15 mouse cellular contexts compared by ENCODE assay signal in the genomic region with DNA sequence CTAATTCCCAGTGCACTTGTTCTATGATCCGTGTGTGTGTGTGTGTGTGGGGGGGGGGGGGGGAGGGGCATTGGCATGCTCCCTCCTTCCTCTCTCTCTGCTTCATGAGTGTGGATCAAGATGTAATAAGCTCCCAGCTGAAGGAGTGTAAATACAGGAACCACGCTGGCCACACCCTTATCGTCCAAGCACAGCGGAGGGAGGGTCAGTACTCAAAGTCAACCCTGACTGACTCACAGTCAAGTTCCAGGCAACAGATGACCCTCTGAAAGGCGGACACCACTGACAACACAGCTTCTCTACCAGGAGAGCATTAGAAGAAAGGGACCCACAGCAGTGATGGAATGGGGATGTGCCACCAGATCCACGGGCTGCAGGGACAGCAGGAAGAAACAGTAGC. TPM values are rescaled to one million over a fixed set of nuclear protein-coding genes. Genes with fewer than 3 reads are reported as not detected.
A peak's percentile ranks its signal among the peaks of the same experiment; 100 is the strongest.
DNase-seq lines count a peak whose midpoint lies in the region; ATAC-seq and TF ChIP-seq lines count a peak whose summit lies in the region.
"Had no signal": no experiment of that assay in that cellular context is flagged by ENCODE, and none has a peak within 500 bp of the region (broad histone marks: within the 10 kb centered on the region; RNA-seq: fewer than 3 reads in every experiment).

No protein-coding gene starts in this region.

- DNase-seq in heart, postnatal 0 days (ENCODE audit: low spot score): no peak
- no peak for DNase-seq in heart, adult 8-10 months (ENCODE audit: low spot score)
- peak; percentile 86 for DNase-seq in liver
- peak; percentile 32 to 60 for DNase-seq in lung, postnatal 4 days
- peak; percentile 72 for DNase-seq in stomach, postnatal 0 days (ENCODE audit: low spot score)
- DNase-seq in thymus, postnatal 0 days (ENCODE audit: low spot score): no peak
- DNase-seq in cerebellum, adult 9-11 months: no peak
- no peak for DNase-seq in heart, postnatal 10 days
- DNase-seq: gastrocnemius, postnatal 14 days; kidney, postnatal 10 days; thymus, postnatal 25 days had no signal

- intact Hi-C loops in heart, postnatal 10 days (cut with DNase I): no loop called here

- H3K4me2 ChIP-seq in heart, postnatal 0 days (ENCODE audit: low read depth, low read length): no peak overlapping the region
- H3K4me2 ChIP-seq in stomach, postnatal 0 days (replicated peaks; ENCODE audit: low read depth): no peak overlapping the region
- H3K4me2 ChIP-seq: hindbrain, embryonic 13.5 days; neural tube, embryonic 13.5 days had no signal

- no peak for TF ChIP-seq EP300 in heart, postnatal 0 days (IDR thresholded peaks at IDR 0.05; ENCODE audit: low read depth)
- no peak for TF ChIP-seq EP300 in stomach, postnatal 0 days (optimal IDR thresholded peaks at IDR 0.05)

- H3K27ac ChIP-seq in heart, postnatal 0 days (ENCODE audit: low read depth): no peak overlapping the region
- 0 out of 2 replicates have a peak overlapping the region, but pooled peaks have one; percentile 71 for H3K27ac ChIP-seq in stomach, postnatal 0 days (replicated peaks)
- H3K27ac ChIP-seq: hindbrain, embryonic 13.5 days; midbrain, embryonic 10.5 days; neural tube, embryonic 13.5 days had no signal

- no peak overlapping the region for H3K4me3 ChIP-seq in heart, postnatal 0 days (ENCODE audit: low read depth, low read length)
- H3K4me3 ChIP-seq in stomach, postnatal 0 days (ENCODE audit: low read depth, low read length): no peak overlapping the region
- H3K4me3 ChIP-seq: hindbrain, embryonic 13.5 days; midbrain, embryonic 10.5 days; neural tube, embryonic 13.5 days had no signal

- ATAC-seq in heart, postnatal 0 days (ENCODE audit: insufficient read depth, low read depth): 0 out of 2 replicates have a peak, but pooled peaks have one; percentile 27
- peak; percentile 86 for ATAC-seq in stomach, postnatal 0 days (ENCODE audit: low FRiP score, low TSS enrichment)

- peaks cover 17% of the 10 kb centered on the region; the same call in 1 of the 2 replicates for H3K36me3 ChIP-seq in heart, postnatal 0 days (replicated peaks; ENCODE audit: control insufficient read depth, insufficient read depth, low read length)
- H3K36me3 ChIP-seq in stomach, postnatal 0 days (ENCODE audit: control insufficient read depth, insufficient read depth, low read length): peaks cover 2% of the 10 kb centered on the region; the same call in 1 of the 2 replicates

- TF ChIP-seq CTCF in heart, postnatal 0 days (IDR thresholded peaks at IDR 0.05; ENCODE audit: low read depth): no peak
- no peak for TF ChIP-seq CTCF in stomach, postnatal 0 days (IDR thresholded peaks at IDR 0.05; ENCODE audit: low read depth)

- peaks cover 9% of the 10 kb centered on the region; the same call in 1 of the 2 replicates for H3K4me1 ChIP-seq in heart, postnatal 0 days (ENCODE audit: control insufficient read depth, insufficient read depth)
- H3K4me1 ChIP-seq in stomach, postnatal 0 days (replicated peaks; ENCODE audit: control insufficient read depth, insufficient read depth): no peaks in the 10 kb centered on the region
- H3K4me1 ChIP-seq: hindbrain, embryonic 13.5 days; neural tube, embryonic 13.5 days had no signal

- H3K27me3 ChIP-seq in heart, postnatal 0 days (ENCODE audit: control insufficient read depth, insufficient read depth, low read length): no peaks in the 10 kb centered on the region
- no peaks in the 10 kb centered on the region for H3K27me3 ChIP-seq in stomach, postnatal 0 days (ENCODE audit: control insufficient read depth, insufficient read depth, low read length)
- H3K27me3 ChIP-seq: hindbrain, embryonic 13.5 days; neural tube, embryonic 13.5 days had no signal

- H3K9me3 ChIP-seq in heart, postnatal 0 days (replicated peaks; ENCODE audit: control insufficient read depth, low read length): no peaks in the 10 kb centered on the region
- H3K9me3 ChIP-seq in stomach, postnatal 0 days (ENCODE audit: control insufficient read depth, low read length): no peaks in the 10 kb centered on the region
- H3K9me3 ChIP-seq: hindbrain, embryonic 13.5 days; midbrain, embryonic 10.5 days; neural tube, embryonic 13.5 days had no signal

- H3K9ac ChIP-seq in heart, postnatal 0 days (replicated peaks; ENCODE audit: low read depth, low read length): no peak overlapping the region
- H3K9ac ChIP-seq in stomach, postnatal 0 days (ENCODE audit: low read length): no peak overlapping the region
- H3K9ac ChIP-seq: hindbrain, embryonic 13.5 days; neural tube, embryonic 13.5 days had no signal

- WGBS in heart, postnatal 0 days: 69% methylated on average over 6 of the region's 6 CpGs
- WGBS in stomach, postnatal 0 days: 50% methylated on average over 6 of the region's 6 CpGs

RNA-seq across cellular contexts. Expression of a gene that starts 42.6 kb away (rescaled TPM):
- 80.6 and 85.7 TPM in 2 replicates for total RNA-seq in heart, postnatal 0 days (2014; rRNA removed; ENCODE audit: low replicate concordance)
- polyA plus RNA-seq in heart, postnatal 0 days (2015; fragmentation: Nextera tagmentation; extraction: Ambion mirVana): 12.5 and 15.0 TPM in 2 replicates
- 100 to 1,000 TPM; 150 to 171 (median 156) TPM for total RNA-seq in heart, adult 8-10 months (2022)
- polyA plus RNA-seq in stomach, postnatal 0 days (2015; fragmentation: Nextera tagmentation; extraction: Ambion mirVana): 23.3 and 25.4 TPM in 2 replicates
- 16.7 and 20.8 TPM in 2 replicates for polyA plus RNA-seq in thymus, postnatal 0 days (2015; fragmentation: Nextera tagmentation; extraction: Ambion mirVana)
- total RNA-seq in heart, postnatal 10 days (2021): 100 to 1,000 TPM; 109 to 112 TPM

RNA-seq across cellular contexts. Expression of a gene that starts 49.1 kb away (rescaled TPM):
- total RNA-seq in heart, postnatal 0 days (2014; rRNA removed; ENCODE audit: low replicate concordance): 0.15 and 5.1 TPM in 2 replicates
- polyA plus RNA-seq in heart, postnatal 0 days (2015; fragmentation: Nextera tagmentation; extraction: Ambion mirVana): 0.22 and 0.26 TPM in 2 replicates
- total RNA-seq in heart, adult 8-10 months (2022): not detected
- 28.0 and 29.7 TPM in 2 replicates for polyA plus RNA-seq in stomach, postnatal 0 days (2015; fragmentation: Nextera tagmentation; extraction: Ambion mirVana)
- polyA plus RNA-seq in thymus, postnatal 0 days (2015; fragmentation: Nextera tagmentation; extraction: Ambion mirVana): 0.66 and 0.99 TPM in 2 replicates
- total RNA-seq in heart, postnatal 10 days (2021): under 1 TPM in 1 of 2 experiments, not detected in 1; 0.29 TPM
- polyA plus RNA-seq: C2C12 had no signal

Comparison
In these comparisons a context has a peak if more than half of its experiments do, and no peak if none do; other contexts are left out.
1. DNase-seq: peak in liver (single experiment), lung, postnatal 4 days (2 of 2) and stomach, postnatal 0 days (single experiment); none in heart, postnatal 0 days (single experiment), heart, adult 8-10 months (single experiment), thymus, postnatal 0 days (single experiment), cerebellum, adult 9-11 months (single experiment) and heart, postnatal 10 days (0 of 2).